Mouse (Mus musculus): ENCODE measurements at regions not wholly inside any gene's neighbourhood (a gene's known extent, or its start where the extent isn't known, plus 50 kb on each side); places are given as distances from the start of the nearest gene placed in this dataset.

DNA sequence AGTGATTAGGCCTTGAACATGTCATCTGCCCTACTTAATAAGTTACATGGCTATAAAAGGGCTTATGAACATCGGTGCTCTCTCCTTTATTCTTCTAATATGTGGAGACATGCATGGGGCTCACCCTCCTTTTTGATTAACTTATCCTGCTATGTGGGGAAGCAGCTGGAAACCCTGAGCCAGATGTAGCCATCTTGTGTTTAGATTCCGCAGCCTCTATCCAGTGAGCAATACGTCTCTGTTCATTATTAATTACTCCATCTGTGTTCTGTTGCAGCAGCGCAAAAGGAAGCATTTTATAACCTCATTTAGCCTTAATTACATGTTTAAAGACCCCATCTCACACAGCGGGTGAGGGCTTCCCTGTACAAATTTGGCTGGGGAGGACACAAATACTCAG, 129.6 kb downstream of the Fam124b start:
- TF ChIP-seq CTCF (IDR thresholded peaks at IDR 0.05; ENCODE audit: low read depth) (no peak), EP300 (IDR thresholded peaks at IDR 0.05; ENCODE audit: low read depth) (no peak)

Data from liver, embryonic 14.5 days (tissue).